Mouse (Mus musculus) thymus, postnatal 4 days (tissue): Measurements from ENCODE around the gene Cacna1e.

Experiments
- DNase-seq: peaks from one replicate; pipeline ENCODE4 v3.0.0; 2021

Gene Cacna1e

GRCm38 (mm10) chr1:154832168-154832539 lies 52.1 kb downstream of the Cacna1e start:
- DNase-seq: no peak

- no peak for DNase-seq
Measured at GRCm38 (mm10) chr1:154831269-154832167, 52.8 kb downstream of the Cacna1e start.

GRCm38 (mm10) chr1:154830051-154830450 lies 54.2 kb downstream of the Cacna1e start:
- DNase-seq: no peak

DNA sequence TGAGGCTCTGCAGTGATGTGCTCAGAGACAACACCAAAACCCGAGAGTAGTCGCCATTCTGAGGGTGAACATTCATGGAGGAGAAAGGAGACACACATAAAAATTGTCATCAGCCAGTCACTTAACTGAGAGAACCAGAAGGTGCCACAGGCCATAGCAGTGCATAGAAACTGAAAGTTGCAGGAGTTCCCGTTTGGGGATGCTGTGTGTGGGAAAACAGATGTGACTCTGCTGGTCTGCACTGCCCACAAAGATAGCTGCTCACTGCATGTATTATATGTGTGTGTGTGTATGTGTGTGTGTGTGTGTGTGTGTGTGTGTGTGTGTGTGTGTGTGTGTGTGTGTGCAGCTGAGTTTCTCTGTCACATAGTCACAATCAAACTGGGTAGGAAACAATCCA lies 61.2 kb downstream of the Cacna1e start:
- no peak for DNase-seq

GRCm38 (mm10) chr1:154820422-154820821 lies 63.9 kb downstream of the Cacna1e start:
- DNase-seq: no peak

DNA sequence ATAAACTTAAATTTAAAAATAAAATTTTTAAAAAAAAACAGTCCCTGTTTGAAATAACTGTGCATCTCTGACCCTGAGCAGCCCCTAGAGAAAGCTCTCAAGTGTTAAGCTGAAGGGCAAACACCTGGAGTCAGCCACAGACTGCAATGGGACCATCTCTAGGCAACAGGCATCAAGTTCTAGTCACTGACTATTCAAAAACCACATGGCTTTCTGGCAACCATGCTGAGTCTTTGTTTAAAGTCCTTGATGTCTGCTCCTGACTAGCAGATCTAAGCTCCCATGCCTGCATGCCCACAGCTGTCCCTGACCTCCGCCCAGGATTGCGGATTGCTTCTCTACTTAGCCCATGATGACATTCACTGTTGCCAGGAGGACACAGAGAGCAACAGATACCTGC lies 64.3 kb downstream of the Cacna1e start:
- no peak for DNase-seq

DNA sequence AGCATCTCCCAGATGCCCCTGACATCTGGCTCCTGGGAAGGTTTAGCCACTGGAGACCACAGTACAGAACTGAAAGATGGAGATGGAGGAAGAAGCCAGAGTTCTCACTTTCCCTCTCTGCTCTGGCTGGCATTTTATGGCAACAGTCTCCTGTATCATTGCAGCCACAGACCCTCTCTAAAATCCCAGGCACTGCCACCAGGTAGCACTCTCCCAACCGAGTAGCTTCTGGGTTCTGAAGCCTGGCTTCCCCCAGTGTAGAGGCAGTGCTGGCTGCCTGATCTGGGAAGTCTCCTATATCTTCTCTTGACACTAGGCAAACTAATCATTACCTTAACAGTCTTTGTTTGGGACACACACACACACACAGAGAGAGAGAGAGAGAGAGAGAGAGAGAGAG lies 65.6 kb downstream of the Cacna1e start:
- peak; percentile 58 for DNase-seq

- peak; percentile 45 for DNase-seq
Measured at GRCm38 (mm10) chr1:154816836-154817235, 67.5 kb downstream of the Cacna1e start.

DNA sequence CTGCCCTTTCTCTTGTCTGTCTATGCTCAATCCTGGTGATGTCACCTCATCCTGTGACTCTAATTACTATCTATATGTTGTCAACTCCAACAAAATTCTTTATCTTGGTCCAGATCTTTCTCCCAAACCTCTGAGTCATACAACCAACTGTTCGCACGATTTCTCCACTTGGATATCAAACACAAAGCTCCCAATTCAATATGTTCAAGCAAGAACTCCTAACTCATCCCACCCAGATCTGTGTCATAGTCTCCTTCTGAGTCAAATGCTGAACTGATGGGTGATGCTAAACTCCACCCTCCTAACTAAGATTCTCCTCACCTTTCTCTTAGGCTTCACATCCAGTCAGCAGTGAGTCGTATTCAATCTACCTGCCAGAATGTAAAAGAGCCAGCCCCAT lies 68.0 kb downstream of the Cacna1e start:
- DNase-seq: no peak

DNA sequence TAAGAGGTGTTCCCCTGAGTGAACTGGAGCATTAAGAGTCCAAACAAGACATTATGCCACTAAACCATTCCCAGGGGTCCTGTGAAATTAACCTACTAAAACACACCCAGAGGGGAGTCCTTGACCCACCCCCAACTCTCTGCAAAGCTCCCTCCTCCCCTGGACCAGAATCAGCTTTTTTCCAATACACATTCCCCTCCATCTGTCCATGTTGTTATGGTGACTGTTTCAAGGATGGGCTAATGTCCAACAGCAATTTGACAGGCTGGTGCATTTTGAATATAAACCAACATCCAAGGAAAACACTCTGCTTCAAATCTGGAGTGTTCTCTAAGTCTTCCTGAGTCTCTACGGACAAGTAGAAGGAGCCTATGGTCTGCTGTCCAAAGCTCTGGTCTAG lies 78.6 kb downstream of the Cacna1e start:
- DNase-seq: no peak

- DNase-seq: no peak
Measured at GRCm38 (mm10) chr1:154805038-154805437, 79.3 kb downstream of the Cacna1e start.

GRCm38 (mm10) chr1:154802301-154802904 lies 81.9 kb downstream of the Cacna1e start:
- DNase-seq: no peak

DNA sequence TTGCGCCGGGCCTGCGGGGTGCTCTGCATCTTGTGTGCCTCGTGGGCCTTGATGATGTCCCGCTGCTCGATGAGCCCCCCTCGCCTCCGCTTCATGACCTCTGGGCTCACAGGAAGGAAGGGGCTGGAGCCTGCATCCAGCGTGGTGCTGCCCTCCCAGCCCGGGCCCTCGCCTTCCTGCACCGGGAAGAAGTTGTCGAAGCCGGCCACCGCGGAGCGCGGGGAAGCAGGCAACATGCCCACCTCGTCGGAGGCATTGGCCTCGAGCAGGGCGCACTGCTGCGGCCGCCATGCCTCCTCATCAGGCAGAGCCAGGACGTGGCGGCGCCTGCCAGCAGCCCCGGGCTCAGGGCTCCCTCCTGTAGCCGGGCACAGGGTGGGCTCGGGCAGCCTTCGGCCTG lies 85.0 kb downstream of the Cacna1e start:
- no peak for DNase-seq

- DNase-seq: no peak
Measured at GRCm38 (mm10) chr1:154798771-154799170, 85.5 kb downstream of the Cacna1e start.

DNA sequence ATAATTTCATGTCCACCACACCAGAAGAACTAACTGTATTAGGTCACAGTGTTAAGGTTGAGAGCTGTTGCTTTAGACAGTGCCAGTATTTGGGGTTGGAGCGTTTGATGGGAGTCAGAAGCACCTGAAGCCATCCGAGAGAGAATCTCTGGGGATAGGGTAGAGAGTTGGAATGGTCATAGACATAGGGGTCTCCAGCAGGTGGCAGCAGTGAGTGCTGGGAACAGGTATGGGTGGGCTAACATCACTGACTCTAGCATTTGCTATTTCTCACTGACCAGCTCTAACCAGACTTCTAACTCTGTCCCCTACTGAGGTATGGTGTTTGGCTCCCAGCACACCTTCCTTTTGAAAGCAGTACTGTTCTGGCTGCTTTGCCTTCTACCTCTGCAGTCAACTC lies 87.6 kb downstream of the Cacna1e start:
- peak; percentile 84 for DNase-seq

- peak; percentile 18 for DNase-seq
Measured at GRCm38 (mm10) chr1:154794518-154794951, 89.8 kb downstream of the Cacna1e start.

GRCm38 (mm10) chr1:154791544-154792174 lies 92.6 kb downstream of the Cacna1e start:
- no peak for DNase-seq

GRCm38 (mm10) chr1:154788491-154788890 lies 95.8 kb downstream of the Cacna1e start:
- no peak for DNase-seq

DNA sequence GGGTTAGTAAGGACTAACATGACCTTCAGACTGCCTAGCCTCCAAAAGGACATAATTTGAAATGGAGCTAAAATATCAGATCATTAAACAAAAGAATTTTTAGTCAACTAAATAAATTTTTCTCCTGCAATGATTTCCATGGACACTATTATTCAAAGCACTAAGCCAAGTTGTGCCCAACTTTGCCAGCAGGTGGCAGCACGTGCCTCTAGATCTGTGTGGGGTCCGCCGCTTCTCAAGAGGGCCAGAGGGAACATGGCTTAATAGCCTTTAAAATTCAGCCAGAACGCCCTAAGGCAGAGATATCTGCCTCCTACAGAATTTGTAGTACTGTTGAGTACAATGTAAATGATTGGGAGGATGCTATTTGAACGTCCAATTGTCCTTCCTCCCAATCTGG lies 96.2 kb downstream of the Cacna1e start:
- DNase-seq: peak; percentile 89

DNA sequence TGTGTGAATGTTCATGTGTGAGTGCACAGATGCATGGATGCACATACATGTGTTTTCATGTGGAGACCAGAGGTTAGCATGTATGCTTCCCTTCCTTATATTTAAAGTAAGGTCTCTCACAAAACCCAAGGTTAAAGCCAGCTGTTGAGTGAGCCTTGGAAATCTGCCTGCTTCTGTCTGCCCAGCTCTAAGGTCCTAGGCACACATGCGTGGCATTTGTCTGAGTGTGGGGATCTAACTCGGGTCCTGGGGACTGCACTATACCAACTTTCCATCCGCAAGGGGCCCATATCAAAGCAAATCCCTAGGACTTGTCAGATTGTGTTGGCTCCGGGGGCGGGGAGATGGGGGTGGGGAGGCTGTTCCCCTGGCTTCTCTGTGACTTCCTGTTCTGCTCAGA lies 96.9 kb downstream of the Cacna1e start:
- peak; percentile 25 for DNase-seq

DNA sequence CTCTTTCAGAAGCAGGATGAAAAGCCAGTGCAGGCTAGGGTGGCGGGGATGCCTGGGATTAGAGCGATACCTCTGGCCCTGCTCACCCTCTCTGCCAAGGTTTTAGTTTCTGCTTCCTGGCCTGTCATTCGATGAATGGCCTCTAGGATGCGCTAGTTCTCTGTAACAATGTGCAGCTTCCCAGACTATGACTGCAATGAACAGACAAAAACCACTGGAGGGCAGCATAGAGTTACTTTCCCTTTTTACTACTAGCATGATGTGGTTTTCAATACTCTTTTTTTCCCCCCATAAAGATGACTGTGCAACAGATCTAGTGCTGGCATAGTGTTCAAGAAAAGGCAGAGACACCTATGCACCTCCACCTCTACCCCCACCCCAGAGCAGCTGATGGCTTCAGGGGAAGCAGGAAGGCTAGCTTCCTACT lies 98.0 kb downstream of the Cacna1e start:
- DNase-seq: peak; percentile 85

- no peak for DNase-seq
Measured at GRCm38 (mm10) chr1:154784862-154785261, 99.4 kb downstream of the Cacna1e start.

DNA sequence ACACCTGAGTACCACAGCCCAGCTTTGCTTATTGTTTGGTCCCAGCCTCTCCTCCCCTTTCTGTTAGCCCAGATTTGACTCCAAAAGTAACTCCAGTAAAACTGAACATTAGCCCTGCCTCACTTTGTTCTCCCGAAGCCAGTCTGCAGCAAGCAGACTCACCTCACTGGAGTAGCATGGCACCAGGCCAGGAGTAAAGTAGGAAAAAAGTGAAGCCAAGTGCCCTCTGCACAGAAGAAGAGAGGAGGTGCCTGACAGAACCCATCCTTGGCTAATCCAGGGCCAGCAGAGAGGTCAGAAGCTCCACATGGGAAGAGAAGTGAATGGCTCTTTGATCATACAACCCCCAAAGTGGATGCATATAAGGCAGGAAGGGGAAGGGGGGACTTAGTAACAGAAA lies 100.8 kb downstream of the Cacna1e start:
- DNase-seq: no peak
